Mouse (Mus musculus): ENCODE measurements around the gene Gabra6. TPM values are rescaled to one million over a fixed set of nuclear protein-coding genes. Genes with fewer than 3 reads are reported as not detected.

Gabra6 gene
- polyA plus RNA-seq, 1 experiment from 2014 or later = not detected

DNA sequence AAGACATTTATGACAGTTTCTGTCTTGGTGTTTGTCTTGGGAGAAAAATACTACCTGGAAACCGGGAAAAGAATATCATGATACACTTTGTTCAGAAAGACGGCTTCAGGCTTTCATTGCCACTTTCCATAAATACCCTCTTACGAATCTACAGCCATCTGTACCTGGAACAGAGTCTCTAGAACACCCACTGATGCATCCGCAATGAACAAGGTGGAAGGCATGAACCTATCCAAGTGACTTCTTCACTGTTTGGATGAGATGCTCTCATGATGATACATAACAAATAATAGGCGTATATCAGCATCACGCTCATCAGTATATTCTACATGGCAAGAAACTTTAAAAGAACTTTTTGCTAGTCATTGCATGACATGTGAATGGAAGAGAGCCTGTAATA lies 1.8 kb downstream of the Gabra6 start:
- H3K9ac ChIP-seq (ENCODE audit: low read length) = no peak overlapping the region
- H3K36me3 ChIP-seq (ENCODE audit: control insufficient read depth, insufficient read depth, low read length) = no peaks in the 10 kb centered on the region
- no peaks in the 10 kb centered on the region for H3K9me3 ChIP-seq (ENCODE audit: control insufficient read depth, low read length)
- no peak for TF ChIP-seq EP300 (optimal IDR thresholded peaks at IDR 0.05)
- no peak overlapping the region for H3K4me3 ChIP-seq (ENCODE audit: low read depth, low read length)
- no peak overlapping the region for H3K27ac ChIP-seq (replicated peaks)
- no peak overlapping the region for H3K4me2 ChIP-seq (replicated peaks; ENCODE audit: low read depth)
- no peaks in the 10 kb centered on the region for H3K27me3 ChIP-seq (ENCODE audit: control insufficient read depth, insufficient read depth, low read length)
- 84% methylated on average over 6 of the region's 6 CpGs for WGBS
- DNase-seq (ENCODE audit: low spot score) = no peak
- no peaks in the 10 kb centered on the region for H3K4me1 ChIP-seq (replicated peaks; ENCODE audit: control insufficient read depth, insufficient read depth)
- ATAC-seq (ENCODE audit: low FRiP score, low TSS enrichment) = no peak

DNA sequence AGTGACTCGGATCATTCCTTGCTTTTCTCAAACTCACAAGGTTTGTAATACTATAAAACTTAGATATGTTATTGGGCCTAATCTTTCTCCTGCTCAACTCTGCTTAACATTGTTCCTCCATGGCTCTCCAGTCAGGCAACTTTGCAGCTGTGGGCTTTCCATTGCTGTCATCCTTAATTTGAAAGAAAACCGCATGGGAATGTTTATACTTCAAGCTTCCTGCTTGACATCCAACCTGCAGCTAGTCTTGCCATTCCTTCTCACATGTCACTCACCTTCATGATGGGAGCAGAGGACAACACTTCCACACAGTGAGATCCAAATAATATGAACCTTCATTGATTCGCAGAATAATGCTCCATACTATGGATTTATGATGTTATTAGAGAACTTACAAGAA lies 2.9 kb downstream of the Gabra6 start:
- WGBS = 64% methylated on average over 3 of the region's 3 CpGs
- no peak for DNase-seq (ENCODE audit: low spot score)
- no peaks in the 10 kb centered on the region for H3K27me3 ChIP-seq (ENCODE audit: control insufficient read depth, insufficient read depth, low read length)

DNA sequence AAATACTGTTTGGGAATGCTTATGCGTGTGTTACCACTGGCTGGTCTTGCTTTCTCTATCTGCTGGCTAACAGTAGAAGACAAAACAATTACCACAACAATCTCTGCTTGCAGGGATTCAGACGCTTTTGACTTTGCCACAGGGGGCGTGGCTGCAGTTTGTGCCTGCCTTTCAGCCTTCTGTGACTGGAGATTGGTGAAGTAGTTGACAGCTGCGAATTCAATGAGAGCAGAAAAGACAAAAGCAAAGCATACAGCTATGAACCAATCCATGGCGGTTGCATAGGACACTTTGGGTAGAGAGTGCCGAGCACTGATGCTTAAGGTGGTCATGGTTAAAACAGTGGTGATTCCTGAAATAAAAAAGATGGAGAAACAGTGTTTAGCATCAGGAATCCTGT lies 6.0 kb downstream of the Gabra6 start:
- Histone ChIP-seq H3K9me3 (ENCODE audit: control insufficient read depth, low read length) (no peaks in the 10 kb centered on the region), H3K27me3 (ENCODE audit: control insufficient read depth, insufficient read depth, low read length) (no peaks in the 10 kb centered on the region), H3K36me3 (ENCODE audit: control insufficient read depth, insufficient read depth, low read length) (no peaks in the 10 kb centered on the region), H3K27ac (replicated peaks) (no peak overlapping the region), H3K4me3 (ENCODE audit: low read depth, low read length) (no peak overlapping the region), H3K4me2 (replicated peaks; ENCODE audit: low read depth) (no peak overlapping the region), H3K9ac (ENCODE audit: low read length) (no peak overlapping the region), H3K4me1 (replicated peaks; ENCODE audit: control insufficient read depth, insufficient read depth) (no peaks in the 10 kb centered on the region)
- TF ChIP-seq CTCF (IDR thresholded peaks at IDR 0.05; ENCODE audit: low read depth) (no peak), EP300 (optimal IDR thresholded peaks at IDR 0.05) (no peak)
- ATAC-seq (ENCODE audit: low FRiP score, low TSS enrichment) (no peak), DNase-seq (ENCODE audit: low spot score) (no peak)
- WGBS = 24% methylated on average over 6 of the region's 6 CpGs

More for the DNA sequence above, 2.9 kb downstream of the Gabra6 start:
- no peak overlapping the region for H3K27ac ChIP-seq (replicated peaks)
- TF ChIP-seq CTCF (IDR thresholded peaks at IDR 0.05; ENCODE audit: low read depth) = no peak
- no peak for TF ChIP-seq EP300 (optimal IDR thresholded peaks at IDR 0.05)
- H3K9ac ChIP-seq (ENCODE audit: low read length) = no peak overlapping the region
- no peak for ATAC-seq (ENCODE audit: low FRiP score, low TSS enrichment)
- H3K4me2 ChIP-seq (replicated peaks; ENCODE audit: low read depth) = no peak overlapping the region
- H3K4me3 ChIP-seq (ENCODE audit: low read depth, low read length) = no peak overlapping the region
- H3K36me3 ChIP-seq (ENCODE audit: control insufficient read depth, insufficient read depth, low read length) = no peaks in the 10 kb centered on the region
- H3K9me3 ChIP-seq (ENCODE audit: control insufficient read depth, low read length) = no peaks in the 10 kb centered on the region
- H3K4me1 ChIP-seq (replicated peaks; ENCODE audit: control insufficient read depth, insufficient read depth) = no peaks in the 10 kb centered on the region

DNA sequence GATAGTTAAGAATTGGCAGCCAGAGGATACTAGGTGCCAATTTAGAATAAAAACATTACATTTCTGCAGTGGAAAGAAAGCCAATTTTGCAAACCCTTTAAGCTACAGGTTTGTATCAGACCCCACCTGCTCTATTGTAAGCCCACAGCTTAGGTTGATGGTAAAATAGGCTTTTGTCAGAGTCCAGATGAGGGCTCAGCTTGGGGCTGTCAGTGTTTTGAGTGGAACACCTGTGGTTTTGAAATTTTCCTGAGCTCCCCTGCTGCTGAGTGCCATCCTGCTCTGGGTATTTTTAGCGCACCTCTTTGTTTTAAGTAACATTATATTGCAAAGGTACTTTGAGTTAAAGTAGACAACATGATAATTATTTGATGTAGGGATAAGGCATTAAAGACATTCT lies 10.0 kb downstream of the Gabra6 start:
- H3K9ac ChIP-seq (ENCODE audit: low read length) = no peak overlapping the region
- no peaks in the 10 kb centered on the region for H3K27me3 ChIP-seq (ENCODE audit: control insufficient read depth, insufficient read depth, low read length)
- H3K4me2 ChIP-seq (replicated peaks; ENCODE audit: low read depth) = no peak overlapping the region
- no peak overlapping the region for H3K27ac ChIP-seq (replicated peaks)
- DNase-seq (ENCODE audit: low spot score) (no peak), ATAC-seq (ENCODE audit: low FRiP score, low TSS enrichment) (no peak)
- no peaks in the 10 kb centered on the region for H3K9me3 ChIP-seq (ENCODE audit: control insufficient read depth, low read length)
- WGBS = 63% methylated on average over 1 of the region's 1 CpGs
- no peaks in the 10 kb centered on the region for H3K36me3 ChIP-seq (ENCODE audit: control insufficient read depth, insufficient read depth, low read length)
- TF ChIP-seq EP300 (optimal IDR thresholded peaks at IDR 0.05) (no peak), CTCF (IDR thresholded peaks at IDR 0.05; ENCODE audit: low read depth) (no peak)
- H3K4me3 ChIP-seq (ENCODE audit: low read depth, low read length) = no peak overlapping the region
- H3K4me1 ChIP-seq (replicated peaks; ENCODE audit: control insufficient read depth, insufficient read depth) = no peaks in the 10 kb centered on the region

DNA sequence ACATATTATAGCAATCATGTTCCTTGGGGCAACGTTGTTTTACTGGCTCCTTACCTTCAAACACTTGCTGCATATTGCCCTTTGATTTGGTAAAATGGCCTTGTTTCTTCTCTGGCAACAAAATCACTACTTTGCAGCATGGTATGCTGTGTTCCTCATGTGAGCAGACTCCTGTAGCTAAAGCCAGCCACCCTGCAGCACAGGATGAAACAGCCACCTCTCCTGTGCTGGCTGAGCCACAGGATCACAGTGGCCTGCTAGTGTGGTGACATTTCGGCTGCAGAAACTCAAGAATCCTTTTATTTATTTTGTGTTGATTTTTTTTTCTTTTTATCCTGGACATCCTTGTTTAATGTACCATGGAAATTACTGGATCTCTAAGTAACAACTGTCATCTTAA lies 11.8 kb downstream of the Gabra6 start:
- Histone ChIP-seq H3K27ac (replicated peaks) (no peak overlapping the region), H3K4me2 (replicated peaks; ENCODE audit: low read depth) (no peak overlapping the region), H3K4me3 (ENCODE audit: low read depth, low read length) (no peak overlapping the region), H3K36me3 (ENCODE audit: control insufficient read depth, insufficient read depth, low read length) (no peaks in the 10 kb centered on the region), H3K9ac (ENCODE audit: low read length) (no peak overlapping the region), H3K9me3 (ENCODE audit: control insufficient read depth, low read length) (no peaks in the 10 kb centered on the region), H3K4me1 (replicated peaks; ENCODE audit: control insufficient read depth, insufficient read depth) (no peaks in the 10 kb centered on the region), H3K27me3 (ENCODE audit: control insufficient read depth, insufficient read depth, low read length) (no peaks in the 10 kb centered on the region)
- ATAC-seq (ENCODE audit: low FRiP score, low TSS enrichment) (no peak), DNase-seq (ENCODE audit: low spot score) (no peak)
- TF ChIP-seq CTCF (IDR thresholded peaks at IDR 0.05; ENCODE audit: low read depth) (no peak), EP300 (optimal IDR thresholded peaks at IDR 0.05) (no peak)
- WGBS = 76% methylated on average over 2 of the region's 2 CpGs

DNA sequence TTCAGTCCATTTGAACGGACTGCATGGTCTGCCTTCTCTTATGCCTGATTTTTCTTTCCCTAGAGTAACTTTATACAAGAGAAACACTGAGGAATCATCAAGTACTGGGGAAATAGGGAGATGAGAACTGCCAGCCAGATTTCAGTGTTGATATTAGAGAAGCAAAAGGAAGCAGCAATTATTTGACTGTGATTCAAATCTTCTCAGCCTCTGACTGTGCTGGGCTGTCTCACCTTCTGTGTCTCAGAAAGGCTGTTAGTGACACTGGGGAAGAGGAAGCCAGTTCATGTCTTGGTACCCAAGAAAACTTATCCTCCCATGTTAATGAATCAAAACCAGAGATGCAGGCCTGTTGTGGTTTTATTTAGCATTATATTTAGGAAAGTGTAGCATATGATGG lies 14.8 kb downstream of the Gabra6 start:
- no peaks in the 10 kb centered on the region for H3K4me1 ChIP-seq (replicated peaks; ENCODE audit: control insufficient read depth, insufficient read depth)
- ATAC-seq (ENCODE audit: low FRiP score, low TSS enrichment) = no peak
- DNase-seq (ENCODE audit: low spot score) = no peak
- no peak overlapping the region for H3K4me3 ChIP-seq (ENCODE audit: low read depth, low read length)
- 64% methylated on average over 1 of the region's 1 CpGs for WGBS
- no peaks in the 10 kb centered on the region for H3K27me3 ChIP-seq (ENCODE audit: control insufficient read depth, insufficient read depth, low read length)
- no peak overlapping the region for H3K9ac ChIP-seq (ENCODE audit: low read length)
- no peaks in the 10 kb centered on the region for H3K36me3 ChIP-seq (ENCODE audit: control insufficient read depth, insufficient read depth, low read length)
- no peak overlapping the region for H3K4me2 ChIP-seq (replicated peaks; ENCODE audit: low read depth)
- no peaks in the 10 kb centered on the region for H3K9me3 ChIP-seq (ENCODE audit: control insufficient read depth, low read length)
- H3K27ac ChIP-seq (replicated peaks) = no peak overlapping the region
- TF ChIP-seq EP300 (optimal IDR thresholded peaks at IDR 0.05) (no peak), CTCF (IDR thresholded peaks at IDR 0.05; ENCODE audit: low read depth) (no peak)
